Mouse (Mus musculus) forebrain, embryonic 11.5 days (tissue): ENCODE data around the gene Fadd. TPM values are rescaled to one million over a fixed set of nuclear protein-coding genes. Genes with fewer than 3 reads are reported as not detected.

Experiments
- ATAC-seq: fragments of 200-750 bp; cut with Nextera tagmentation; replicated peaks from 2 replicates; pipeline ENCODE4 v1.8.0; 2017; ENCODE audit warnings: moderate TSS enrichment; ENCODE audit not compliant: low FRiP score
- DNase-seq: peaks from one replicate; pipeline ENCODE4 v3.0.0-alpha.2; 2017; ENCODE audit warnings: low spot score
- H3K27ac ChIP-seq: fragments of 300-500 bp; sonication (generic); 2 replicates; pipeline ENCODE4 v1.5.1; 2014; ENCODE audit warnings: low read depth, low read length
- H3K27me3 ChIP-seq: fragments of 300-500 bp; sonication (generic); 2 replicates; pipeline ENCODE4 v1.6.1; 2014; ENCODE audit warnings: mild to moderate bottlenecking, low read length, mixed read lengths; ENCODE audit not compliant: control insufficient read depth, insufficient read depth
- H3K36me3 ChIP-seq: fragments of 300-500 bp; sonication (generic); 2 replicates; pipeline ENCODE4 v1.6.1; 2014; ENCODE audit warnings: mild to moderate bottlenecking, low read length, moderate library complexity, mixed read lengths; ENCODE audit not compliant: control insufficient read depth, insufficient read depth
- H3K4me1 ChIP-seq: fragments of 300-500 bp; sonication (generic); replicated peaks from 2 replicates; pipeline ENCODE4 v1.6.1; 2014; ENCODE audit warnings: low read length, mixed read lengths; ENCODE audit not compliant: control insufficient read depth, insufficient read depth
- H3K4me2 ChIP-seq: fragments of 300-500 bp; sonication (generic); 2 replicates; pipeline ENCODE4 v1.6.1; 2014; ENCODE audit warnings: low read depth, mild to moderate bottlenecking, low read length, moderate library complexity, mixed read lengths; ENCODE audit not compliant: severe bottlenecking
- H3K4me3 ChIP-seq: fragments of 300-500 bp; sonication (generic); 2 replicates; pipeline ENCODE4 v1.5.1; 2014; ENCODE audit warnings: low read depth, low read length
- H3K9ac ChIP-seq: fragments of 300-500 bp; sonication (generic); 2 replicates; pipeline ENCODE4 v1.6.1; 2014; ENCODE audit warnings: low read length
- H3K9me3 ChIP-seq: fragments of 300-500 bp; sonication (generic); 2 replicates; pipeline ENCODE4 v1.6.1; 2016; ENCODE audit warnings: low read length, mixed read lengths; ENCODE audit not compliant: control insufficient read depth
- WGBS: fragments of 180-500 bp; shearing (Covaris S2); extraction: QIAGEN DNeasy Blood & Tissue Kit; methylation state at CpG from one replicate; pipeline ENCODE4 v1.1.7; 2014; 5-methylcytosine and 5-hydroxymethylcytosine counted together
- polyA plus RNA-seq: library from polyadenylated mRNA; unstranded; fragments of >200 nt; fragmentation: Nextera tagmentation; extraction: Ambion mirVana; gene quantifications from 2 replicates; pipeline ENCODE4 v1.2.1, GENCODE M21; 2014

Gene Fadd
- polyA plus RNA-seq, 1 experiment from 2014 or later, result 10.3 TPM

- H3K4me2 ChIP-seq, result no peak overlapping the region
These were observed 7.2 kb upstream of the Fadd start for GRCm38 (mm10) chr7:144589508-144589907.

DNA sequence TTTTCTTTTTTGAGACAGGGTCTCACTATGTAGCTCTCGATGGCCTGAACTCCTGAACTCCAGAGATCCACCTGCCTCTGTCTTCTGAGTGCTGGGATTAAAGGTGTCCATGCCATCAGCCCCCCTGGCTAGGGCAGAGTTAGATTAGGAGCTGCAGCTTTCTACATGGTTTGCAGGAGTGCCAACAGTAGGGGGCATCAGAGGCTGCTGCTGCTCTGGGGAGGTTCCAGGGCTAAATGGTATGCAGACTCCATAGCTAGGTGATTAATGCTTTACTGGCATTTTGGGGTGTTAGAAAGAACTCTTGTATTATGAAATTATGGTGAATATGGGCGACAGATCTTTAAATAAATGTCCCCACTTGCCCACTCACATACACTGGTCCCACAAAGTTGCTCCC, 5.0 kb upstream of the Fadd start:
- ATAC-seq, result no peak
- Histone ChIP-seq H3K27ac (no peak overlapping the region), H3K9me3 (no peaks in the 10 kb centered on the region), H3K4me3 (no peak overlapping the region), H3K27me3 (peaks cover 3% of the 10 kb centered on the region; the same call in 1 of the 2 replicates), H3K9ac (peak overlapping the region; percentile 12; the same call in 1 of the 2 replicates), H3K4me2 (no peak overlapping the region), H3K4me1 (peaks cover 4% of the 10 kb centered on the region; the same call in 1 of the 2 replicates), H3K36me3 (no peaks in the 10 kb centered on the region)
- WGBS, result 36% methylated on average over 2 of the region's 2 CpGs
- DNase-seq, result peak; percentile 72

More at GRCm38 (mm10) chr7:144589508-144589907, 7.2 kb upstream of the Fadd start:
- H3K27ac ChIP-seq, result no peak overlapping the region
- no peak overlapping the region for H3K9ac ChIP-seq
- H3K9me3 ChIP-seq, result no peaks in the 10 kb centered on the region
- ATAC-seq (no peak), DNase-seq (no peak)
- no peaks in the 10 kb centered on the region; the same call in 1 of the 2 replicates for H3K4me1 ChIP-seq
- no peaks in the 10 kb centered on the region for H3K36me3 ChIP-seq
- no peak overlapping the region for H3K4me3 ChIP-seq
- peaks cover 3% of the 10 kb centered on the region; the same call in 1 of the 2 replicates for H3K27me3 ChIP-seq
- whole genome bisulfite sequencing, result 84% methylated on average over 3 of the region's 3 CpGs

DNA sequence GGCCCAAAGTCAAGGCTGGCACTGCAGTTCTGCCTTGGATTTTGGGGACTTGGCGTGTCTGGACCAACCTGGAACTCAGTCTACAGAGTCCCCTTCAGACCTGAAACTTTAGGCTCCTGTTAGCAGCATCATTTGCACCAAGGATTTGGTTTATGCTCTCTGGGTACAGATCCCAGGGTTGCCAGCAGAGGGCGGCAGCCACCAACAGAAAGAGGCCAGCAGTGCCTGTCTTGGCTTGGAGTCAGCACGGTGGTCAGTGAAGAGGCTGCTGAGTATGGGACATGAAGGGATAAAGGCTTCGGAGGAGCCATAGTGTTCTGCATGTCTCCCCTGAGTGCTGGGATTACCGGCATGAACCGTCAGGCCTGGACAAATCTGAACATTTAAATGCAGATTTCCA, 3.4 kb upstream of the Fadd start:
- peaks cover 9% of the 10 kb centered on the region; the same call in 1 of the 2 replicates for H3K4me1 ChIP-seq
- no peak overlapping the region for H3K9ac ChIP-seq
- WGBS, result 9% methylated on average over 6 of the region's 6 CpGs
- peak; percentile 91 for DNase-seq
- H3K27ac ChIP-seq, result no peak overlapping the region
- H3K4me2 ChIP-seq, result no peak overlapping the region
- H3K27me3 ChIP-seq, result peaks cover 3% of the 10 kb centered on the region; the same call in 1 of the 2 replicates
- H3K4me3 ChIP-seq, result no peak overlapping the region
- ATAC-seq, result no peak
- no peaks in the 10 kb centered on the region for H3K9me3 ChIP-seq
- H3K36me3 ChIP-seq, result no peaks in the 10 kb centered on the region

DNA sequence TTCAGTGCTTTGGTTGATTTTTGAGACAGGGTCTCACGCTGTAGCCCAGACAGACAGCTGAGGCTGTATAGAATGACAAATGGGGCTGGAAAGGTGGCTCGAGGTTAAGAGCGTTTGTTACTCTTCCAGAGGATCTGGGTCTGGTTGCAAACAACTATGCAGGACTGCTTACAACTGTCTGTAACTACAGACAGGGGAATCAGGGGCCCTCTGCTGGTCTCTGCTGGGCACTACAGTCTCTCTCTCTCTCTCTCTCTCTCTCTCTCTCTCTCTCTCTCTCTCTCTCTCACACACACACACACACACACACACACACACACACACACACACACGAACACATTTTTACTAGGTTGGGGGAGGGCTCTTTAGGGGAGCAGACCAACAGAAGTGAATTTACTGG, 1.4 kb upstream of the Fadd start:
- ATAC-seq (no peak), DNase-seq (peak; percentile 78)
- Histone ChIP-seq H3K4me2 (no peak overlapping the region), H3K4me3 (no peak overlapping the region), H3K4me1 (peaks cover 9% of the 10 kb centered on the region; the same call in 1 of the 2 replicates), H3K27ac (no peak overlapping the region), H3K27me3 (peaks cover 3% of the 10 kb centered on the region; the same call in 1 of the 2 replicates), H3K9ac (no peak overlapping the region), H3K36me3 (no peaks in the 10 kb centered on the region; the same call in 1 of the 2 replicates), H3K9me3 (no peaks in the 10 kb centered on the region)
- 4% methylated on average over 4 of the region's 4 CpGs for WGBS

DNA sequence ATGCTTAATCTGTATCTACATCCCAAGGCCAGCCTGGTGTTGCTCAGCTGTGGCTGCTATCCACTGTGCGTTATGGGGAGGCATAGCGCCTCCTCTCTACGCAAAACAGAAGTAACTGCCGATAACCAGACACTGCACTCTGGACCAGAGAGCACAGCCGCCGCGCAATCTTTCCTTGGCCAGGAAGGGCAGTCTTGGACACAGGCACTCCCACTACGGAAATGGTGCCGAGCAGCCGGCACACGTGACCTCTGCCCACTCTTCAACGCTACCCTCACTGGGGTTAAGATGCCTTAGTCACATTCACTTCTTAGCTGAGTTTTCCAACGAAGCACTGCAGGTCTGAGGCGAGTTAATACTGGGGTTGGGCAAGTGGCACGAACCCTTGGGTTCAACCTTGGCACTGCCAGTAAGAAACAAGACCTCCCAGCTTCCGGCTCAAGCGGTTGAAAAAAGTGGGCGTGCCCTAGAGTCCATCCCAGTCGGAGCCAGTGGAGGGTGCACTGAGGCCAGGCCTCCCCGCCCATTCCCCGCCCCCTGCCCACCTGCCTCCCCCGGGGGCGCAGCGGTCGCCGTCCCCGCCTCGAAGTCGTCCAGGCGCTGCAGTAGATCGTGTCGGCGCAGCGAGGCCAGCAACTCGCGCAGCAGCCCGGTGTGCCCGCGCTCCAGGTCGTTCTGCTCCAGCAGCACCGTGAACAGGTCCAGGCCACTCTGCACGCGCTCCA, 542 bp downstream of the Fadd start:
- H3K27me3 ChIP-seq, result peaks cover 3% of the 10 kb centered on the region; the same call in 1 of the 2 replicates
- WGBS, result 1% methylated on average over 43 of the region's 43 CpGs
- H3K36me3 ChIP-seq, result no peaks in the 10 kb centered on the region; the same call in 1 of the 2 replicates
- ATAC-seq (peak; percentile 84), DNase-seq (peak; percentile 89)
- H3K9me3 ChIP-seq, result no peaks in the 10 kb centered on the region
- H3K4me2 ChIP-seq, result peak overlapping the region; percentile 83
- peak overlapping the region; percentile 87 for H3K9ac ChIP-seq
- H3K4me1 ChIP-seq, result peaks cover 9% of the 10 kb centered on the region; the same call in 1 of the 2 replicates
- H3K4me3 ChIP-seq, result peak overlapping the region; percentile 79
- H3K27ac ChIP-seq, result peak overlapping the region; percentile 82

- H3K4me2 ChIP-seq, result no peak overlapping the region
- H3K4me3 ChIP-seq, result no peak overlapping the region
- no peaks in the 10 kb centered on the region for H3K27me3 ChIP-seq
- no peaks in the 10 kb centered on the region for H3K9me3 ChIP-seq
- 92% methylated on average over 5 of the region's 5 CpGs for WGBS
- peaks cover 5% of the 10 kb centered on the region; the same call in 1 of the 2 replicates for H3K4me1 ChIP-seq
- H3K9ac ChIP-seq, result no peak overlapping the region
- H3K36me3 ChIP-seq, result no peaks in the 10 kb centered on the region; the same call in 1 of the 2 replicates
- DNase-seq, result no peak
- no peak overlapping the region for H3K27ac ChIP-seq
- no peak for ATAC-seq
These were observed 4.4 kb downstream of the Fadd start for GRCm38 (mm10) chr7:144577876-144578275.

- H3K27me3 ChIP-seq, result no peaks in the 10 kb centered on the region
- ATAC-seq, result no peak
- H3K9me3 ChIP-seq, result no peaks in the 10 kb centered on the region
- H3K4me3 ChIP-seq, result no peak overlapping the region
- H3K4me1 ChIP-seq, result no peaks in the 10 kb centered on the region
- WGBS, result 86% methylated on average over 5 of the region's 5 CpGs
- no peaks in the 10 kb centered on the region for H3K36me3 ChIP-seq
- no peak for DNase-seq
- H3K4me2 ChIP-seq, result no peak overlapping the region
- H3K9ac ChIP-seq, result no peak overlapping the region
- H3K27ac ChIP-seq, result no peak overlapping the region
These were observed 10.0 kb downstream of the Fadd start for GRCm38 (mm10) chr7:144572234-144572633.

DNA sequence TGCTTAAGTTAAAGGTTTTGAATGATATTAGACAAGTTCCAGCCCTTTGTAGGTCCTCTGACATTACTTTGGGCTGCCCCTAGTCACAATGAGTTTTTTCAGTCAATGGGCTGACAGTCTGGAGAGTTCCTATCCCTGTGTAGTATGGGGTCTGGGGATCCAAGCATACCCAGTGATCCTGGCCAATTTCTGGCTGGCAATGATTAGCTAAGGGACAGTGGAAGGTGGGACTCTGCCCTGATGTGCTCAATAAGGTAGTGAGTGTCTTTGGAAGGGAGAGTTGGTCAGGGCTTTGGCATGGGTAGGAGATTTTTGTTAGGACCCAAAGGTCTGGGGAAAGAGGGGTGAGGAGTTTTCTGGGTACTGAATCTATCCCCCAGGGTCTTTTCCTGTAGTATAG, 10.7 kb downstream of the Fadd start:
- Histone ChIP-seq H3K4me2 (no peak overlapping the region), H3K27me3 (no peaks in the 10 kb centered on the region), H3K9ac (no peak overlapping the region), H3K36me3 (no peaks in the 10 kb centered on the region), H3K4me3 (no peak overlapping the region), H3K27ac (no peak overlapping the region), H3K9me3 (no peaks in the 10 kb centered on the region), H3K4me1 (no peaks in the 10 kb centered on the region)
- ATAC-seq (no peak), DNase-seq (no peak)

GRCm38 (mm10) chr7:144569428-144569827, 12.8 kb downstream of the Fadd start:
- Histone ChIP-seq H3K4me3 (no peak overlapping the region), H3K27ac (no peak overlapping the region), H3K4me1 (no peaks in the 10 kb centered on the region), H3K36me3 (no peaks in the 10 kb centered on the region), H3K27me3 (no peaks in the 10 kb centered on the region), H3K4me2 (no peak overlapping the region), H3K9ac (no peak overlapping the region), H3K9me3 (no peaks in the 10 kb centered on the region)
- no peak for ATAC-seq
- WGBS, result 87% methylated on average over 7 of the region's 7 CpGs
- no peak for DNase-seq
